Mouse (Mus musculus): Measurements from ENCODE around the gene Phactr3.

The Phactr3 gene

DNA sequence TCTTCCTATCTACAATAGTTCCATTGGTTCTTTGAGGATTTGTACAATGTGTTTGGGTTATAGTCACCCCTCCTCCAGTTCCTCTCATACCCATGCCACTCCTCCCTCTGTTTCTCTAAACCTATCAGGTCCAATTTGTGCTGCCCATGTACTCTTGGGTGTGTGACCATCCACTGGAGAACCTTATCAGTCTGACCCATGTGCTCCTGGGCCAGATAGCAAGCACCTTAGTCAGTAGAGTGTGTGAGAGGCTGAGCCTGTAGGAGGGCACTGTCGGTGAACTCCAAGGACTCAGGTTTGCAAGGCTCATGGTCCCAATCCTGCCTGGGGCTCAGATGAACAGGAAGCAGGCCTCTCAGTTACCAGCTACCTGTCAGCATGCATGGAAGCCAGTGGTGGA is 78.8 kb downstream of the Phactr3 start:
- no peak for DNase-seq

- DNase-seq = no peak
Measured at GRCm38 (mm10) chr2:178204455-178204854, 85.7 kb downstream of the Phactr3 start.

DNA sequence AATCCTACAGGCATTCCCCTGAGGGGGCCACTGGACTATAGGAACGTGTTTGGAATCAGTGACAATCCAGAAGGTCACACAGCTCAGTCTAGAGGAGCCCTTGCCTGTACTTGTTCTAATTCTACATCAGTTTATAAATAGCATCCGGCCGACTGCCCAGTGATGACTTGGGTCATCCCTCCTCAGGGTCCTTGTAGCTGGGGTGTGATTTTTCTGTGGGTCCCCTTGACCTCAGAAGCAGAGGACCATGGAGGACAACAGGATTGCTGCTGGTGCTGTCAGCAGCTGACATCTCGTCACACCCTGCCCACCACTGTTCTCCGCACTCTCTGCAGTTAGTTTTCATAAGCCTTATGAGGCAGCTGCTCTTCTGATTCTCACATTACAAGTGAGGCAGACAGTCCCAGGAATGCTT is 89.4 kb downstream of the Phactr3 start:
- DNase-seq = no peak

- DNase-seq = no peak
Measured at GRCm38 (mm10) chr2:178213826-178214225, 95.1 kb downstream of the Phactr3 start.

GRCm38 (mm10) chr2:178214531-178214930 is 95.8 kb downstream of the Phactr3 start:
- DNase-seq = no peak

DNA sequence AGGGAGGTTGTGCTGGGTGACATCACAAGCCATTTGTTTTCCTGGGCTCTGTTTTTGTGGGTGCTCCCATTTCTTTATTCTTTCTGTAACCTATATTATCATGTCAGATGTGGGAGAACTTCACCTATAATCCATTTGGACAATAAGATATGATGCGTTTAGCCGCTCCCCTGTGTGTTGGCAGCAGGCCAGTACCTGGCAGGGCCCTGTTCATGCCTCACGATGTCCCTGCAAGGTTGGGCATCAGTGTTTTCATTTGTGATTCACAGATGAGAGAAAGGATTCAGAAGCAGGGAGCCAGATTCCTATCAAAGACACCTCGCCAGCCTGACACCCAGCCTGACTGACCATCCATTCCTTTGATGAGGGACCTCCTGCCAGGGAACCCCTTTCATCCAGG is 99.7 kb downstream of the Phactr3 start:
- no peak for DNase-seq

- no peak for DNase-seq
Measured at GRCm38 (mm10) chr2:178219454-178220147, 100.8 kb downstream of the Phactr3 start.

DNA sequence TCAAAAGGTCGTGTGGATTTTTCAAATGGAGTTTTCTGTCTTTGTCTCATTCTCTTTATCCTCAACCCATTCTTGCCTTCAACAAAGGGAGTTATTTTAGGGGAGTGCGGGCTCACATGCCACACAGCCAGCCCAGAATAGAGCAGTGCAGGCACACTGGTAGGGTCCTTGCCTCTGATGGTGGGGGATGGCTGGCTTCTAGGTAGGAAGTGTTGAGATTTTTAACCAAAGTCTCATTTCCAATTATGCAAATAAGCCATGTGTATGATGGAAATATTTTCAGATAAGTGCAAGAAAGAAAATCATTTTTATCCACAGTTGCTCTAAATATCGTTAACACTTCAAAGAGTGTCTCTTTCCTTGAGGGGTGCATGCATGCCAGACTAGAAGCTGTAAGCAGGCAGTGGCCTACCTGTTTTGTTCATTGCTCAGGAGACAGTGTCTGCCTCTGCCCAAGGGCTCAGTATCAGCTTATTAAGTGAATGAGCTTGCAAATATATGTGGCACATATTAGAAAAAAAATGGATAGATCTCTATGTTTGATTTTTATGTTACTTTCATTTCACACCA is 101.5 kb downstream of the Phactr3 start:
- no peak for DNase-seq

DNA sequence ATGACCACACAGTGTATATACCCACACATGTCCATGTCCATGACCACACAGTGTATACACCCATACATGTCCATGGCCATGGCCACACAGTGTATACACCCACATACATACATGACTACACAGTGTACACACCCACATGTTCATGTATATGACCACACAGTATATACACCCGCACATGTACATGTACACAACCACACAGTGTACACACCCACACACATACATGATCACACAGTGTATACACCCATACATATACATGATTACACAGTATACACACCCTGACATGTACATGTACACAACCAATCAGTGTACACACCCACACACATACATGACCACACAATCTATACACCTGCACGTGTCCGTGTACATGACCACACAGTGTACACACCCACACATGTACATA is 102.2 kb downstream of the Phactr3 start:
- DNase-seq = no peak

GRCm38 (mm10) chr2:178229231-178229630 is 110.5 kb downstream of the Phactr3 start:
- DNase-seq = no peak

DNA sequence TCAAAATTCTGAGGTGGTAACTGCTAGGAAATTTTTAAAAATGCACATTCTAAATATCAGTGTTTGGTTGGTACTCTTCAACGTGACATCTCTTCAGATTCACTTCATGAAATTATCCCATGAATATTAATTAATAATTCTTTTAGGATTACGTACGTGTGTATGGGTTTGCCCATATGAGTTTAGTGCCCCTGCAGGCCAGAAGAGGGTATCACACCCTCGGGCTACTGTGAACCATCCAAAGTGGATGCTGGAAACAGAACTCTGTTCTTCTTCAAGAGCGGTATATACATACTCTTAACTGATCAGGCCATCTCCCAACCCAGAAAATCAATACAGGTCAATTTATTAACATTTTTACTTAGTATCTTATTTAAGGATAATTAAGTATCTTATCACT is 114.7 kb downstream of the Phactr3 start:
- DNase-seq = no peak

DNA sequence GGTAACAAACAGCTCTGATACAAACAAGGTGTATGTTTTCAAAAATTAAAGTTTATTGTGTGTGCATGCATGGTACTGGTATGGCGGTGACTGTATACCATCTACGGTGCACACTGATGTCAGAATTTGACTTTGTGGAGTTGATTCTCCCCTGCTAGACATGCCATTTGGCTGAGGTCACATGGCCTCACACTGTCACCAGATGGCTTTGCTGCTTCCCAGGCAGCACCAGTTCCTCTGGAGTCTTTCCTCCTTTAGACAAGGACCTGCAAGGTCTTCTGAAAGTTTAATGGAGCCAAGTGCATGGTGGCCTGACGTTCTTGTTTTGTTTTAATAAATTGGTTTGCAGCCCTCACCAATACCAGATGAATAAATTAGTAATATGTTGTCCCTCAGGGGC is 118.3 kb downstream of the Phactr3 start:
- DNase-seq = no peak

DNA sequence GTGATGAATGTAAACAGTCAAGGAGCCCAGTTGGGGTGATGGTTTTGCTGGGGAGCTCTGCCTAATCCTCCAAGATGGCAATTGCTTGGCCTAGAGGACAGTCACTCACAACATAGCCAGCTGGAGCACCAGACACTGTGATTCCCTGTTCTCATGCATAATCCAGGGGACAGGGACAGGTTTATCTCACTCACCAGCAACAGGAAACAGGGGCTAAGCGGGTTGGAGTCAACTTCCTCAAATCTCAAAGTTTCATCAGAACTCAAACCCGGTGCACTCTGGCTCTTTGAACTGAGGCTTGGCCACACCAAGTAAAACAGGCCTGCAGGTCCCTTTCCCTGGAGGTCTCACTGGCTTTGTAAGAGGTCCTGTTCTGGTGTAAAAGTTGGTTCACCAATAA is 119.7 kb downstream of the Phactr3 start:
- no peak for DNase-seq

- DNase-seq = no peak
Measured at GRCm38 (mm10) chr2:178240886-178241285, 122.1 kb downstream of the Phactr3 start.

DNA sequence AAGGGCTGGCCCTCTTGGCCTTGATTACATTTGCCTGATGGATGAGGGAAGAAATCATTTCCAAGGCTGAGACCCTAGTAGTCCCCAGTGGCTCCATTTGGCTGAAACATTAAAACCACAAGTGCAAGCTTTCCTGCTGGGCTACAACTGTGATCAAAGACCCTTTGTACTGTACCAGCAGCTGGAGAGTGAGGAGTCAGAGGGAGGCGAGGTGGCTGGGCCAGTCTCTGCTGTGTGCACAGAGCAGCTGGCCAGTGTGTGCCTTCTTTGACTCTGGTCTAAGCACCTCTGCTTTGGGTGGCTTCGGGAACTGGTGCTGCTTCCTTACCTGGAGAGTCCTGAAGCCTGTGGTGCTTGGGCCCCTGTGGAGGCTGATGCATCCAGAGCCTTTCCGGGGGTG is 122.6 kb downstream of the Phactr3 start:
- no peak for DNase-seq

DNA sequence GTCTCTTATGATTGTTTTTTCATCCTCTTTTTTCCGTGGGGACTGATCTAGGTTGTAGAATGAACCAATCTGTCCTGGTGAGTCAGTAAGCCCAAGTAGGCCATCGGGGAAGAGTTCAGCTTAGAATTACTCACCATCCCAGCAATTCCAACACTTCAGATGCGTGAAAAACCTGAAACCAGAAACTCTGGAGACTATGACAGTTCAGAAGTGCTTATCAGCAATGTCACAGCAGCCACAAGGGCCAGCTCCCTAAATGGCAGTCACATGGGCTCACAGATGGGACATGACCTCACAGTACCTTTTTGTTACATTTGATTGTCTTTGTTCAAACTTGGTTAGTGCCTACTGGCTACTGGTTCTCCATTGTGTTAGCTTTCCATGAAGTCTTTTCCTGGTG is 124.2 kb downstream of the Phactr3 start:
- DNase-seq = no peak

- no peak for DNase-seq
Measured at GRCm38 (mm10) chr2:178244866-178245265, 126.1 kb downstream of the Phactr3 start.

- no peak for DNase-seq
Measured at GRCm38 (mm10) chr2:178245841-178246240, 127.1 kb downstream of the Phactr3 start.

DNA sequence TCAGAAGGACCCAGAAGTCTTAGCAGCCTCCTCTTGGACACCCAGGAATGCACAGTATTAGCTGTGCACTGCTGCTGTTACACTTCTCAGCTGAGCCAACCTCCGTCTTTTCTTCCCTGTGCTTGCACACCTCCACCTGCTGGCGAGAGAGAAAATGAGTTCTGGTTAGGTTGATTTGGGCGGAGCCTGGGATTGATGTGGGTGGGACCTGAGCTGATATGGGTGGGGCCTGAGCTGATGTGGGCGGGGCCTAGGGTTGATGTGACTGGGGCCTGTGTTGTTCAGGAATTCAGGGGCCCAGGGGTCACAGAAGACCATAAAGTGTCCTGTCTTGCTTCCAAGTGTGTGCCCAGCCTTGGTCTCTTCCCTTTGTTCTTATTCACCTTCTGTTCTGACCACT is 128.0 kb downstream of the Phactr3 start:
- no peak for DNase-seq

GRCm38 (mm10) chr2:178247274-178247673 is 128.5 kb downstream of the Phactr3 start:
- no peak for DNase-seq

- no peak for DNase-seq
Measured at GRCm38 (mm10) chr2:178257117-178257825, 138.5 kb downstream of the Phactr3 start.

DNA sequence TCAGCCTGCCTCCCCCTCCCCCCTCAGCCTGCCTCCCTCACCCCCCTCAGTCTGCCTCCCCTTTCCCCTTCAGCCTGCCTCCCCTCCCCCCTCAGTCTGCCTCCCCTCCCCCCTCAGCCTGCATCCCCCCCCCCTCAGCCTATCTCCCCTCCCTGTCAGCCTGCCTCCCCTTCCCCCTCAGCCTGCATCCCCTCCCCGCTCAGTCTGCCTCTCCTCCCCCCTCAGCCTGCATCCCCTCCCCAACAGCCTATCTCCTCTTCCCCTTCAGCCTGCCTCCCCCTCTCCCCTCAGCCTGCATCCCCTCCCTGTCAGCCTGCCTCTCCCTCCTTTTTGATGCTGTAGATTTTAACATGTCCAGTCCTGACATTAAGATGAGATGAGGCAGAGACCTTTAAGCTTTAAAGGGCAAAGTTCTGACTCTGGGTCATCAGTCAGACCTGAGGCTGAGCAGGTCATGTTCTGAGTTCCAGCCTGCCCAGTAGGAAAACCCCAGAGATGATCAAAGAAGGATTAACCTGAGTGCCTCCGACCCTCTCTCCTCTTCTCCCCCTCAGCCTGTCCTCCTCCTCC is 139.3 kb downstream of the Phactr3 start:
- no peak for DNase-seq

DNA sequence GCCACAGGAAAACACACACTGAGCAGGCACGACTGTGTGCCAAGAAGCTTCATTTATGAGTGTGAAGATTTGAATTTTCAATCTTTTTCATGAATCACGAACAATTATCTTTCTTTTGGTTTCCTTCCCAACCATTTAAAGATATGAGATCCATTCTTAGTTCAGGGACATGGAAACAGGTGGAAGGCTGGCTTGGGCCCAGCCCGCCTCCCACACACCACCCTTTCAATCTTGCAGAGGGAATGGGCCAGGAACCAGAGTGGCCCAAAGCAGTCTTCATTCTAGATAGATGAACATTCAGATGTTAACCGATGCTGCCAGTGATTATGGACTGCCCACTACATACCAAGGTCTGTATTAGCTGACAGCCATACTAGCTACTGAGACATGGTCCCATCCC is 144.3 kb downstream of the Phactr3 start:
- DNase-seq = no peak

DNA sequence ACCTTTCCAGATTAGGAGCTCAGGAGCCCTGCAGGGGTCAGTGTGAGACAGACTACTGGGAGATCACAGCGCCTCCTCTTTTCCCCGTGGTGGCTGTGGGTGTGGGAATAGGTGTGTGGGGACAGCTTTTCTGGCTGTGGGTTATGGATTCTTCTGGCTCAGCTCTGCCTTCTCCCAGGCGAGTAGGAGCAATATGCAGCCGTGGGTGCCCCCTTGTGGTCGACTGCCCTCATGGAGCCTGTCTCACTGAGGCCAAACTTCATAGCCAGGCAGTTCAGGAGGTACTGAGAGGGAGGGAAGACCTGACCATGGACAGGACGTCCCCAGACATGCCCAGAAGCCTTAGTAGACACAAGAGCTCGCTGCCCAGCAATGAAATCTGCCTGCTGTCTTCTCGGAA is 145.6 kb downstream of the Phactr3 start:
- peak; percentile 33 for DNase-seq

Data from thymus, postnatal 25 days (tissue).